Mouse (Mus musculus) layer of hippocampus, postnatal 10 days (tissue): ENCODE measurements around the gene Pclaf. TPM values are rescaled to one million over a fixed set of nuclear protein-coding genes. Genes with fewer than 3 reads are reported as not detected.

Experiments used
- DNase-seq, 2 experiments: peaks; one replicate each; pipeline ENCODE4 v3.0.0; 2021; ENCODE audit warnings: low spot score in 2 of 2
- long read RNA-seq: library from polyadenylated mRNA; stranded (forward); transcript quantifications from one replicate; pipeline ENCODE4 v2.0.0, GENCODE M21; 2023
- total RNA-seq, 2 experiments: library from RNA; stranded (reverse); gene quantifications; 2 replicates each; pipeline ENCODE4 v1.2.3; 2021

Gene Pclaf
- total RNA-seq = 1 to 10 TPM; 4.8 to 6.1 TPM
- long read RNA-seq, transcript Pclaf-201 (4 exons, 2,188 nt) = major isoform, 17 of 17 reads
- long read RNA-seq, partial matches to known transcripts = 0 of 17 reads
- long read RNA-seq, other reads (novel, unspliced or antisense) = 0 of 17 reads

DNA sequence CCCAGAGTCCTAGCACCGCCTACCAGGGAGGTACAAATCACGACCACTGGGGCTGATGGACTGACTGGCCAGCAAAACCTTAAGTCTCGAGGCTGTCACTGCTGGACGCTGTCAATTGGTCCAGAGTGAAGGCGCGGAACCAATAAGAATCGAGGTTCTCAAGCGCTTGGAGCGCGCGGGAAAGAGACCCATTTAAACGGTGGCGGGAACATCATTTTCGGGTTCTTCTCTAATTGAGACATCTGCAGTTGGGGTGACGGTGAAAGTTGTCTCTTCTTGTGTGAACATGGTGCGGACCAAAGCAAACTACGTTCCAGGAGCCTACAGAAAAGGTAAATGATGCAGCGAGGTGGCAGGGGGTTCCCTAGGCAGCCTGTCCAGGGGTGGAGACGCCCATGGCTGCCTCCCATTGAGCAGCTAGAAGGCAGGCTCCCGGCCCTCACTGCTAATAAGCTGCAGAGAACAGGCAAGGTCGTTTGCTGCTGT, at the start of gene Pclaf:
Pclaf (plus strand) TSS at position 95 of the 486 bp plus-strand sequence.
- DNase-seq = peak; percentile 55 to 63

DNA sequence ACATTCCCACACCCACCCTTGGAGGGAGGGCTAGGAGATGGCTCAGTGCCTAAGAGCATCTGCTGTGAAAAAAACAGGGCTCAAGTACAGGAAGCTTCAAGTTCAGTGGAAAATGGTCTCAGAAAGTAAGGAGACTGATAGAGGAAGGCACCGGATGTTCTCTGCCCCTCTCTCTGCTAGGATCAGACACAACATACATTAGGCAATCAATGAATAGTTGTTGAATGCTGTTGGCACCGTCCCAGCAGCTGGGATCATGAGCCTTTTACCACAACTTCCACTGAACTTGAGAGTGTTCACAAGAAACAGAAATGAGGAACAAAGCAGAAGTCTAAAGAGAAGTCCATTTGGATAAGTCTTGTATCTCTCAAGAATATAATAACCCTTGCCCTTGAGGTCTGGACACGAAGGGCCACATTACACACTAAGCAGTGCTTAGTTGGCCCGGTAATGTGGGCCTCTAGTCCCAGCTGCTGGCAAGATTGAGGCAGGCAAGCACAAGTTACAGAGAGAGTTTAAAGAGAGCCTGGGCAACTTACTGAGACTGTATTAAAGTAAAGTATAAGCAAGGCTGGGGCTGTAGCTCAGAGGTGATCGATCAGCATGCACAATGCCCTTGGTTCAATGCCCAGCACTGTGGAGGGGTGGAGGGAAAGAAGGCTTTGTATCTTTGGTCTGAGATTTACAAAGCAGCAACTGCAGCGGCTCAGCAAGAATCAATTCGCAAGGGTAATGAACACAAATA, 45.4 kb upstream of the Pclaf start:
- DNase-seq = peak; percentile 12 to 27

- DNase-seq = no peak
These were observed 41.9 kb upstream of the Pclaf start for GRCm38 (mm10) chr9:65848154-65848553.

DNA sequence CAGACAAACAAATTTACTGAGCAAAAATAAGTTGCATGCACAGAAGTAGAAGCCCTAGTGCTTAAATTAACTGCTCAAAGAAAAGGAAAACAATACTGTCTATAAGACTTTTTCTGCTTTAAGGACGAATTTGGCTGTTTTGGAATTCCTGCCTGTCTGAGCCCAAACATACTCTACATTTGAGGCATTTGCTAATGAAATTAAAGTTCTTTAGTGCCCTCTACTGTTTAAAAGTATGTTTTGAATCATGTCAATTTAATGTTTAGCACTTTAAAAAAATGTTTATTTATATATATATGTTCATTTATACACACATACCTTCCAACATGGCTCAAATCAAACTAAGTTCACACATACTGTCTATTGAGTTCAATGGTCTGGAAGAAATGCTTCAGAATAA, 39.8 kb upstream of the Pclaf start:
- no peak for DNase-seq

DNA sequence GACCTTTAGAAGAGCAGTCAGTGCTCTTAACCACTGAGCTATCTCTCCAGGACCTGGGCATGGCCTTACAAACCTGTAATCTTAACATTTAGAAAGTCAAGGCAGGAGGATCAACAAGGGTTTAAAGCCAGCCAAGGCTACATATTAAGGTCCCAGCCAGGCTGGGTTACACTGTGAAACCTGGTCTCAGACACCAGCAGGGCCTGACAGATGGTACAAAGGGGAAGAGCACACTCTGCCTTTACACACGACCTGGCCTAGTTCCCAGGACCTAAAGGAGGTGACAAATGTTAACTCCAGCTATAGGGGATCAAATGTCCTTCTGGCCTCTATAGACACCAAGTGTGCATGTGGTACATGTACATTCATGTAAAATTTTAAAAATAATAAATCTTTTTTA, 30.4 kb upstream of the Pclaf start:
- no peak for DNase-seq

DNA sequence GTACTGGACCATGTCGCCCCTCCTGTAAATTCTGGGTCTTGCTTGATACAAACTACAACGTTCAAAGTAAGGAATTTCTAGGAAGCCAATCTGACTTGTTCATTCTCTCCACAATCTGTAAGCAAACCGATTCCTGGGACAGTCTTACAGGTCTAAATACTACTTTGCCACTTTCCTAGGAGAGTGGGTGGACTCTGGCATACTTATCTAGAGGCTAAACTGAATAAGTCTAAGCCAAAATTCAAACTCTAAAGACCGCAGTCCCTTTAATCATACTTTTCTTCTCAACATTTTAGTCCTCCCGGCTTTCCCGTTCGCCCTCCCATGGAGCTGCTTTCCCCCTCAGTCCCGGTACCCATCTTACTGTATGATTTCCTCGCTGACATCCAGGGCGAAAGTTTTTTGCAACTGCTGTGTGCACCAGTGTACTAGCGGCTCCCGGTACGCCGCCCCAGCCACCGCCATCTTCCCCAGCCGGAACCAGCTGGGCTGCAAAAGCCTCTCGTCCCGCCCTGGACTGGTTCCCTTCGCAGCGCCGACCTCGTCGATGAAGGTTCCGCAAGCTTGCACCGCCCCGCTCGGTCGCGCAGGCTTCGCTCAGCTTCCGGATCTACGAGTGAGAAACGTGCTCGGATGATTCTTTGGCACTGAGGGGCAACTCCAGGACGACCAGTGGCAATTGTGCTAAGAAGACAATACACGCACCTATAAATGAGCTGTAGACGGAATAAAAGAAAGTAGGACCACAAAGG, 5.3 kb upstream of the Pclaf start:
- peak; percentile 92 to 93 for DNase-seq

DNA sequence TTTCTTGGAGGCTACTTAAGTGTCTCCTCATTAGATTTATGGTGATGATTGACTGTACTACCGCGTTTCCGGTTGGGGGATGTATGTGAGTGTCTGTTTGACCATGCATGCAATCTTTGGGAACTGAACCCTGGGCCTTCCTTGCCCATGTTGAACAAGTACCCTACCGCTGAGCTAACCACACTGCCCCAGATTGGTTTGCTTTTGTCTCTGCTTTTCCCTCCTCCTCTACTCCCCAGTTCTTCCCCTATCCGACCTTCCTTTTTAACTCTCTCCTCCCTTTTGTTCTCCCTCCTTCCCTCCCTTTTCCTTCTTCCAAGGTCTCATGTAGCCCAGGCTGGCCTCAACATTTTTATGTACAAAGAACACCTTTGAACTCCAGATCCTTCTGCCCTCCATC, 1.1 kb downstream of the Pclaf start:
- no peak for DNase-seq

GRCm38 (mm10) chr9:65896977-65897376, 6.9 kb downstream of the Pclaf start:
- no peak for DNase-seq

DNA sequence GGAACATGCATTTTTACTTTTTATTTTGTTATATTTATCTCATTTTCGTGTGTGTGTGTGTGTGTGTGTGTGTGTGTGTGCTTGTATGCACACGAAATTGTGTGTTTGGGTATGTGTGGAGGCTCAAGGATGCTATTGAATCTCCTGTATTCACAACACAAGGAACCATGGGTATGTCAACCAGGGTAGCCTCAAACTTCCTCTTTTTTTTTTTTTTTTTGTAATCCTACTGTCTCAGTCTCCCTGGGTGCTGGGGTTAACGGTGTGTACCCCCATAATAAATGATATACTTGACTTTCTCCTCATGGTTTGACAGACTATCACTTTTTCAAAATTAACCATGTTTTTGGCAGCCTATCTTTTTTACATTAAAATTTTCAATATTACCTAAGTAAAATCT, 12.8 kb downstream of the Pclaf start:
- DNase-seq = no peak

DNA sequence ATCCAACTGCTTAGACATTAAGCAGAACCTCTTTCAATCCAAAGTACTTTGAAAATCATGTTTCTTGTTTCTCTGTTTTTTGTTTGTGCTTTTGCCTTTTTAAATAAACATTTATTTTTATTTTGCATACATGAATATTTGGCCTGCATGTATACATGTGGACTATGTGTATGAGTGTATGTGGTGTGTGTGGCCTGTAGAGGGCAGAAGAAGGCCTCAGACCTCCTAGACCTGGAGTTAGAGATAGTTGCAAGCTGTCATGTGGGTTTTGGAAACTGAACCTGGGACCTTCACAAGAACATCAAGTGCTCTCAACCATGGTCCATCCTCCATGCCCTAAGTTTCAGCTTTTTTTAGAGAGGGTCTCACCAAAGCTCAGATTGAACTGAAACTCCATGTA, 13.4 kb downstream of the Pclaf start:
- DNase-seq = no peak

- peak; percentile 93 to 94 for DNase-seq
These were observed 18.6 kb downstream of the Pclaf start, which contains the start of the genes Trip4 and Csnk1g1 for GRCm38 (mm10) chr9:65908394-65909300. Gene Trip4 (minus strand): TSS chr9:65908794. Gene Csnk1g1 (plus strand): TSS chr9:65908924.

GRCm38 (mm10) chr9:65909301-65909801, 19.3 kb downstream of the Pclaf start:
- DNase-seq = peak; percentile 56 to 70

- DNase-seq = no peak
These were observed 19.8 kb downstream of the Pclaf start for GRCm38 (mm10) chr9:65909837-65910236.

- DNase-seq = no peak
These were observed 23.9 kb downstream of the Pclaf start for GRCm38 (mm10) chr9:65913976-65914375.

DNA sequence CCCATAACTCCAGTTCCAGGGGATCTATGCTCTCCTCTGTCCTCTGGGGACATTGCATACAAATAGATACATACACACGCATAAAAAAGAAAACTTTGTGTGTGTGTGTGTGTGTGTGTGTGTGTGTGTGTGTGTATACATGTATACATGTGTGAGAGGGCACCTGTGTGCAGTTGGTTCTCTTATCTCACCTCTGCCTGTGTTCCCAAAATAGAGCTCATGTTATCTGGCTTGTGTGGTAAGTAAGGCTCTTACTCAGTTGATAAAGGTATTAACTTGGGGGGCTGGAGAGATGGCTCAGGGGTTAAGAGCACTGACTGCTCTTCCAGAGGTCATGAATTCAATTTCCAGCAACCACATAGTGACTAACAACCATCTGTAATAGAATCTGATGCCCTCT, 27.0 kb downstream of the Pclaf start:
- no peak for DNase-seq

GRCm38 (mm10) chr9:65928456-65928855, 38.4 kb downstream of the Pclaf start:
- no peak for DNase-seq

GRCm38 (mm10) chr9:65929826-65930225, 39.8 kb downstream of the Pclaf start:
- no peak for DNase-seq

DNA sequence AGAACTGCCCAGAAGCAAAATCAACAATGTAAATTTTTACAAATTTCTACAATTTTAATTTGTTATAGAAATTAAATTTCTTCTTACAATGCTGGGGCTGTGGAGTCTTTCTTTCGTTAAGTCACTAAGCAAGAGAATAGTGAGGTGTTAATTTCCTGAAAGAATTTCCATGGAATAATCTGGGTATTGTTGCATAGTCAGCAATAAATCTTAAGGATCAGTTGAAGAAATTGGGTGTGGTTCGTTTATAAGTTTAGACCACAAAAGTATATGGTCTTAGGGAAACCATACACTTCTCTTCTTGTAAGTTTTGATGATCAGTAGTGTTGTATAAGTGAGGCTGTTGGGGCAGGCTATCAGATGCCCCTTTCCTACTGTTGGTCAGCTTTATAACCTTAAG, 47.5 kb downstream of the Pclaf start:
- DNase-seq = no peak

- no peak for DNase-seq
These were observed 61.1 kb downstream of the Pclaf start for GRCm38 (mm10) chr9:65951082-65951587.
